Mouse (Mus musculus): Measurements from ENCODE around the gene Cryzl2.

- TF ChIP-seq CTCF (IDR thresholded peaks at IDR 0.05) (no peak), EP300 (IDR thresholded peaks at IDR 0.05; ENCODE audit: insufficient read depth, low read depth, low read length) (no peak)
Observed at GRCm38 (mm10) chr1:157425741-157426427, 32.5 kb upstream of the Cryzl2 start.
